Mouse (Mus musculus): ENCODE results near the gene Fryl.

GRCm38 (mm10) chr5:72995379-72995778 is 261.0 kb downstream of the Fryl start:
- no peak for TF ChIP-seq CTCF (IDR thresholded peaks at IDR 0.05; ENCODE audit: low read depth)
- TF ChIP-seq EP300 (optimal IDR thresholded peaks at IDR 0.05): no peak
